Comparison of ENCODE assay signal across 8 mouse cellular contexts in genomic region chr3:58691997-58692721, GRCm38 (mm10). TPM values are rescaled to one million over a fixed set of nuclear protein-coding genes. Genes with fewer than 3 reads are reported as not detected.
DNase-seq lines count a peak whose midpoint lies in the region; ATAC-seq and TF ChIP-seq lines count a peak whose summit lies in the region.

Gene Siah2, minus strand, starts transcription at chr3:58692400.

- TF ChIP-seq POLR2A in bone marrow macrophage, adult 2 months (IDR thresholded peaks at IDR 0.05; ENCODE audit: borderline replicate concordance, low read depth, low read length): no peak

- H3K27ac ChIP-seq in bone marrow macrophage, adult 2 months (ENCODE audit: insufficient read depth, low read depth, low read length): peak within 1 kb of the TSS; percentile 85
- H3K27ac ChIP-seq in embryonic facial prominence, embryonic 15.5 days (replicated peaks): peak within 1 kb of the TSS; percentile 93
- H3K27ac ChIP-seq in limb, embryonic 13.5 days: peak within 1 kb of the TSS; percentile 74; the same call in 1 of the 2 replicates
- peak within 1 kb of the TSS; percentile 87 for H3K27ac ChIP-seq in midbrain, embryonic 15.5 days

- DNase-seq in A20 (ENCODE audit: low read depth, low spot score): peak; percentile 95
- peak; percentile 85 for DNase-seq in heart, adult 8-10 months (ENCODE audit: low spot score)
- peak; percentile 92 for DNase-seq in kidney, adult 9 months
- peak; percentile 87 to 92 for DNase-seq in spleen, adult 18-20 months

- peaks cover 17% of the 10 kb centered on the region for H3K4me1 ChIP-seq in bone marrow macrophage, adult 2 months (ENCODE audit: control insufficient read depth, insufficient read depth, low read length)
- H3K4me1 ChIP-seq in embryonic facial prominence, embryonic 15.5 days: peaks cover 20% of the 10 kb centered on the region
- H3K4me1 ChIP-seq in limb, embryonic 13.5 days: peaks cover 33% of the 10 kb centered on the region
- peaks cover 24% of the 10 kb centered on the region for H3K4me1 ChIP-seq in midbrain, embryonic 15.5 days

- H3K27me3 ChIP-seq in embryonic facial prominence, embryonic 15.5 days: no peaks in the 10 kb centered on the region
- H3K27me3 ChIP-seq in limb, embryonic 13.5 days: no peaks in the 10 kb centered on the region
- 0 out of 2 replicates have a peak, but pooled peaks cover 3% of the 10 kb centered on the region for H3K27me3 ChIP-seq in midbrain, embryonic 15.5 days (replicated peaks)

- peak; percentile 95 for ATAC-seq in embryonic facial prominence, embryonic 15.5 days (ENCODE audit: insufficient number of reproducible peaks, low FRiP score, low TSS enrichment, low read depth)
- peak; percentile 90 for ATAC-seq in limb, embryonic 13.5 days (ENCODE audit: low FRiP score, low read depth)
- peak; percentile 98 for ATAC-seq in midbrain, embryonic 15.5 days (replicated peaks)

- H3K4me2 ChIP-seq in embryonic facial prominence, embryonic 15.5 days (replicated peaks): peak within 1 kb of the TSS; percentile 71
- H3K4me2 ChIP-seq in limb, embryonic 13.5 days (replicated peaks): peak within 1 kb of the TSS; percentile 92
- H3K4me2 ChIP-seq in midbrain, embryonic 15.5 days: peak within 1 kb of the TSS; percentile 88

- peak within 1 kb of the TSS; percentile 83 for H3K9ac ChIP-seq in embryonic facial prominence, embryonic 15.5 days
- peak within 1 kb of the TSS; percentile 89 for H3K9ac ChIP-seq in limb, embryonic 13.5 days
- peak within 1 kb of the TSS; percentile 76 for H3K9ac ChIP-seq in midbrain, embryonic 15.5 days

- no peaks in the 10 kb centered on the region for H3K9me3 ChIP-seq in embryonic facial prominence, embryonic 15.5 days (replicated peaks)
- H3K9me3 ChIP-seq in limb, embryonic 13.5 days: no peaks in the 10 kb centered on the region
- no peaks in the 10 kb centered on the region for H3K9me3 ChIP-seq in midbrain, embryonic 15.5 days

- 1% methylated on average over 80 of the region's 87 CpGs for WGBS in embryonic facial prominence, embryonic 15.5 days
- under 1% methylated on average over 83 of the region's 87 CpGs for WGBS in limb, embryonic 13.5 days
- under 1% methylated on average over 79 of the region's 87 CpGs for WGBS in midbrain, embryonic 15.5 days

- H3K36me3 ChIP-seq in embryonic facial prominence, embryonic 15.5 days: no peaks in the 10 kb centered on the region
- no peaks in the 10 kb centered on the region for H3K36me3 ChIP-seq in limb, embryonic 13.5 days
- H3K36me3 ChIP-seq in midbrain, embryonic 15.5 days (replicated peaks): no peaks in the 10 kb centered on the region

- TF ChIP-seq CTCF in bone marrow macrophage, adult 2 months (IDR thresholded peaks at IDR 0.05; ENCODE audit: low read depth, low read length): no peak

- peak within 1 kb of the TSS; percentile 90 for H3K4me3 ChIP-seq in bone marrow macrophage, adult 2 months (ENCODE audit: insufficient read depth, low read length)
- peak within 1 kb of the TSS; percentile 80 for H3K4me3 ChIP-seq in embryonic facial prominence, embryonic 15.5 days (replicated peaks)
- peak within 1 kb of the TSS; percentile 79 for H3K4me3 ChIP-seq in limb, embryonic 13.5 days
- H3K4me3 ChIP-seq in midbrain, embryonic 15.5 days: peak within 1 kb of the TSS; percentile 66

RNA-seq across cellular contexts. Expression of gene Siah2, which starts in this region (rescaled TPM):
- polyA plus RNA-seq in bone marrow macrophage, adult 2 months (2012; ENCODE audit: insufficient read depth, insufficient read length, missing spikeins): 10.9 and 13.8 TPM in 2 replicates
- polyA plus RNA-seq in embryonic facial prominence, embryonic 15.5 days (2015; fragmentation: Nextera tagmentation; extraction: Ambion mirVana): 6.3 and 7.3 TPM in 2 replicates
- 10 to 100 TPM in 1 of 4 experiments, 1 to 10 TPM in 3; 5.3 to 10.6 (median 7.6) TPM for total RNA-seq in heart, adult 8-10 months (2022)
- 5.9 and 6.4 TPM in 2 replicates for polyA plus RNA-seq in limb, embryonic 13.5 days (2015; fragmentation: Nextera tagmentation; extraction: Ambion mirVana)
- polyA plus RNA-seq in midbrain, embryonic 15.5 days (2015; fragmentation: Nextera tagmentation; extraction: Ambion mirVana): 9.9 and 10.2 TPM in 2 replicates

Comparison
In these comparisons a context has a peak if more than half of its experiments do, and no peak if none do; other contexts are left out.
1. Peak in every context shown above with its lines: DNase-seq, ATAC-seq, H3K4me3 ChIP-seq and H3K27ac ChIP-seq.